Mouse (Mus musculus) gastrocnemius, postnatal 36 days (tissue): ENCODE data around the gene Glis1. TPM values are rescaled to one million over a fixed set of nuclear protein-coding genes. Genes with fewer than 3 reads are reported as not detected.
A peak's percentile ranks its signal among the peaks of the same experiment; 100 is the strongest.

Experiments
- DNase-seq, 2 experiments: peaks; one replicate each; pipeline ENCODE4 v3.0.0; 2022
- intact Hi-C: fragments of 180-260 bp; cut with DNase I; formaldehyde crosslinking; loops from one replicate; pipeline ENCODE4 v1.15.1; 2025
- microRNA-seq, 2 experiments: library from miRNA; unstranded; fragments of <30 nt; microRNA quantifications; one replicate each; pipeline ENCODE4 v1.2.0; 2021
- total RNA-seq, 2 experiments: library from RNA; stranded (reverse); gene quantifications; 2 replicates each; pipeline ENCODE4 v1.2.3; 2021

Gene Glis1
- total RNA-seq, 2 experiments from 2014 or later: 0.20 to 0.23 TPM

DNA sequence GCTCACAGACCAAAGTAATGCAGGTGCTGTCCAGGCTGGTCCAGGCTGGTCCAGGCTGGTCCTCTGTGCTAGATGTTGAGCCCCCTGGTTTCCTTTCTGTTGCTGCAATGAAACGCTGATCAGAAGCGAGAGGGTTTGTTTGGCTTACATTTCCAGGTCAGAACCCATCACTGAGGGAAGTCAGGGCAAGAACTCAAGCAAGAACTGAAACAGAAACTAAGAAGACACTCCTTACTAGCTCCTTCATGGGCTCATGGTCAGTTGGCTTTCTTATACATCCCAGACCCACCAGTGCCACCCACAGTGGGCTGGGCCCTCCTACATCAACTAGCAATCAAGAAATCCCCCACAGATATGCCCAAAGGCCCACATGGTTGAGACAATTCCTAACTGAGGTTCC lies 234.1 kb downstream of the Glis1 start:
- DNase-seq: no peak
- intact Hi-C loops: no loop called here

GRCm38 (mm10) chr4:107670731-107671130 lies 236.3 kb downstream of the Glis1 start:
- DNase-seq: no peak
- intact Hi-C loops: no loop called here

- intact Hi-C loops: no loop called here
- peak; percentile 31 to 65 for DNase-seq
These were observed 239.4 kb downstream of the Glis1 start for GRCm38 (mm10) chr4:107673638-107674321.

DNA sequence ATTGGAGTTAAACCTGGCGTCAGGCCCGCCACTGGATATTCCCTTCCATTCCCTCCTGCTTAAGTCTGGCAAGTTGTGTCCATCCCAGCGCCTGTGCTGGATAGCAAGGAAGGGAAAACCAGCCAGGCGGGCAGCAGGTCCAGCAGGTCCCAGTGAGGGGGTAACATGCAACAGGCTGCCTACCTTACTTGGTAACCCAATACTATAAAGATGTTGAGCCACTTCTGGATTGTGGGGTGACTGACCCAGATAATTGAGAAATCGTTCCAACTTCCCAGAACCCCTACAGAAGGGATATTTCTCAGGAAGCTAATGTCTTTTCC lies 239.9 kb downstream of the Glis1 start:
- no peak for DNase-seq
- intact Hi-C loops: no loop called here

DNA sequence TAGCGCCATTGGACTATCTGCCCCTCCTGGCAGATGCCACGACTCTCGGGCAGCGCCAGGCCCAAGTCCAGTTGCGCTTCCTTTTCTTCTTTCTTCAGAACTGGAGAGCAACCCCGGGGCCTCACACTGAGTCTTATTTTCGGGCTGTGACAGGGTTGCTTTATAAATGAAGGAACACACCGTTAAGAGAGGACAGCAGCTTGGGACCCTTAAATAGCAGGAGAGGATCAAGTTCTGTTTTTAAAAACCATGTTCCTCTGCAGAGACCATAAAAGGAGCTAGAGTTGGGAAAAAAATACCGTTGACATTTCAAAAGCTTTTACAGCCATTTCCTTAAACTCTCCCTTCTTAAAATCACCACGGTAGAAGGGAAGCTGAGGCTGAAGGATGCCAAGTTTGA lies 241.3 kb downstream of the Glis1 start:
- no peak for DNase-seq
- intact Hi-C loops: no loop called here

- no peak for DNase-seq
- intact Hi-C loops: no loop called here
These were observed 246.1 kb downstream of the Glis1 start for GRCm38 (mm10) chr4:107680311-107681098.

- no peak for DNase-seq
- intact Hi-C loops: no loop called here
These were observed 246.9 kb downstream of the Glis1 start for GRCm38 (mm10) chr4:107681099-107681849.

- intact Hi-C loops: no loop called here
- no peak for DNase-seq
These were observed 248.8 kb downstream of the Glis1 start for GRCm38 (mm10) chr4:107683006-107683756.

GRCm38 (mm10) chr4:107684130-107684529 lies 249.7 kb downstream of the Glis1 start, which contains the start of gene Dmrtb1:
TSS of gene Dmrtb1 (minus strand) at chr4:107684230.
- intact Hi-C loops: no loop called here
- no peak for DNase-seq

Small RNA genes lying within 50 kb of the gene (microRNA-seq; reads per million reads assigned to microRNA genes)
- 0 reads per million in 2 experiments for gene Gm24804

Other genes starting within 250 kb of the Glis1 start
- not detected for gene Ldlrad1, start 225.4 kb upstream of the Glis1 start, total RNA-seq
- gene Lrrc42, start 181.1 kb upstream of the Glis1 start, total RNA-seq: 1 to 10 TPM; 7.0 to 7.8 TPM
- 10 to 100 TPM; 10.4 to 10.6 TPM for gene Hspb11, start 181.0 kb upstream of the Glis1 start, total RNA-seq
- gene Dio1, start 127.4 kb upstream of the Glis1 start, total RNA-seq: not detected
- gene Yipf1, start 120.2 kb upstream of the Glis1 start, total RNA-seq: 1 to 10 TPM; 7.6 to 8.3 TPM
- 1 to 10 TPM; 7.4 to 9.1 TPM for gene Ndc1, start 66.8 kb upstream of the Glis1 start, total RNA-seq
- not detected for gene Dmrtb1, start 249.6 kb downstream of the Glis1 start, total RNA-seq